Mouse (Mus musculus) E14TG2a.4 (cell line): ENCODE measurements around the gene Gm20388.

Experiments used
- H3K27me3 ChIP-seq: 2 replicates; pipeline ENCODE4 v1.6.1; 2014; ENCODE audit warnings: low read length, control low read depth; ENCODE audit not compliant: insufficient read depth
- H3K36me3 ChIP-seq: 2 replicates; pipeline ENCODE4 v1.6.1; 2014; ENCODE audit warnings: low read length, control low read depth; ENCODE audit not compliant: insufficient read depth
- H3K4me1 ChIP-seq: replicated peaks from 2 replicates; pipeline ENCODE4 v1.6.1; 2014; ENCODE audit warnings: low read depth, low read length, control low read depth
- H3K4me3 ChIP-seq: replicated peaks from 2 replicates; pipeline ENCODE4 v1.5.1; 2014; ENCODE audit warnings: mild to moderate bottlenecking, low read length
- H3K9me3 ChIP-seq: 2 replicates; pipeline ENCODE4 v1.6.1; 2014; ENCODE audit warnings: low read length, control low read depth
- CTCF ChIP-seq: conservative IDR thresholded peaks from 2 replicates; pipeline ENCODE4 v1.5.1; 2014; ENCODE audit warnings: low read length
- NANOG ChIP-seq: IDR thresholded peaks from 2 replicates; pipeline ENCODE4 v1.6.1; 2014; ENCODE audit warnings: borderline replicate concordance, low read length, mixed read lengths
- POU5F1 ChIP-seq: IDR thresholded peaks from 2 replicates; pipeline ENCODE4 v1.6.1; 2014; ENCODE audit warnings: low read length, borderline replicate concordance

The Gm20388 gene

GRCm38 (mm10) chr8:120755306-120756297 lies 845.0 kb downstream of the Gm20388 start:
- H3K4me3 ChIP-seq, result no peak overlapping the region
- H3K4me1 ChIP-seq, result peaks cover 44% of the 10 kb centered on the region
- TF ChIP-seq CTCF, result no peak
- TF ChIP-seq POU5F1, result no peak
- no peak for TF ChIP-seq NANOG
- H3K9me3 ChIP-seq, result peaks cover 8% of the 10 kb centered on the region
- peaks cover 81% of the 10 kb centered on the region for H3K27me3 ChIP-seq
- no peaks in the 10 kb centered on the region for H3K36me3 ChIP-seq

DNA sequence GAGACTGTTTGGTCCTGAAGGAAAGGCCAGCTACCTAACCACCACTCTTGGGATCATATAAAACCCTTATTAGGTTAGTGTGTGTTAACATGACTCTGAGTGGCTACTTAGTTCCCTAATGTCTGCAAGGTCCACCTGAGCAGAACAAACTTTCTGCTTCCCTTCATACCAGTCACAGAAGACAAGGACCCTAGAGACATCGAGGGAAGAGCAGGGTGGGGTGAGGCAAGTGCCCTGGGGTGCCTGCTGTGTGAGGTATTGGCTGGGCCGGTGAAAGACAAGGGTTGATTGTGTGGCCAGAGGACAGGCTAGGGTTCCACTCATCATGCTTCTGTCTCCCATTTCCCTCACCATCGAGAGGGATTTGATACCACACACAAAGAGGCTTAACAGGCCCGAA lies 847.4 kb downstream of the Gm20388 start:
- H3K27me3 ChIP-seq, result peaks cover 79% of the 10 kb centered on the region
- no peak for TF ChIP-seq NANOG
- no peak for TF ChIP-seq CTCF
- TF ChIP-seq POU5F1, result no peak
- H3K4me1 ChIP-seq, result peaks cover 32% of the 10 kb centered on the region
- H3K9me3 ChIP-seq, result peaks cover 8% of the 10 kb centered on the region
- H3K4me3 ChIP-seq, result no peak overlapping the region
- H3K36me3 ChIP-seq, result no peaks in the 10 kb centered on the region

DNA sequence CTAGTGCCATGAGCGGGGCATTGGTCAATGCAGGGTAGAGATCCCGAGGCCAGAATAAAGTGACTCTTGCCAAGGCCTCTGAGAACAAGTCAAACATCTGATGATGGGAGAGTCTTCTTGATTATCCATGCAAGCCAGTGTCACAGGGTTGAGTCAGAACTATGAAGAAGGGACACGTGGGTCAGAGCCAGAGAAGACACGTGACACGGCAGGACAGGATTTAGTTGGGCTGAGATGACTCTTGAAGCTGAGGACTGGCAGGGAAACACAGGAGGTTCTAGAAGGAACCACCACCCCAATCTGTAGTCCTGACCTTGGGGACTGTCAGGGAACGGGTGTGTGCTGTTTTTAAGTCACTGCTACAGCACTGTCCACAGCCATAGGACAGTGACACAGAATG lies 849.2 kb downstream of the Gm20388 start:
- peaks cover 14% of the 10 kb centered on the region for H3K4me1 ChIP-seq
- H3K36me3 ChIP-seq, result no peaks in the 10 kb centered on the region
- H3K4me3 ChIP-seq, result no peak overlapping the region

DNA sequence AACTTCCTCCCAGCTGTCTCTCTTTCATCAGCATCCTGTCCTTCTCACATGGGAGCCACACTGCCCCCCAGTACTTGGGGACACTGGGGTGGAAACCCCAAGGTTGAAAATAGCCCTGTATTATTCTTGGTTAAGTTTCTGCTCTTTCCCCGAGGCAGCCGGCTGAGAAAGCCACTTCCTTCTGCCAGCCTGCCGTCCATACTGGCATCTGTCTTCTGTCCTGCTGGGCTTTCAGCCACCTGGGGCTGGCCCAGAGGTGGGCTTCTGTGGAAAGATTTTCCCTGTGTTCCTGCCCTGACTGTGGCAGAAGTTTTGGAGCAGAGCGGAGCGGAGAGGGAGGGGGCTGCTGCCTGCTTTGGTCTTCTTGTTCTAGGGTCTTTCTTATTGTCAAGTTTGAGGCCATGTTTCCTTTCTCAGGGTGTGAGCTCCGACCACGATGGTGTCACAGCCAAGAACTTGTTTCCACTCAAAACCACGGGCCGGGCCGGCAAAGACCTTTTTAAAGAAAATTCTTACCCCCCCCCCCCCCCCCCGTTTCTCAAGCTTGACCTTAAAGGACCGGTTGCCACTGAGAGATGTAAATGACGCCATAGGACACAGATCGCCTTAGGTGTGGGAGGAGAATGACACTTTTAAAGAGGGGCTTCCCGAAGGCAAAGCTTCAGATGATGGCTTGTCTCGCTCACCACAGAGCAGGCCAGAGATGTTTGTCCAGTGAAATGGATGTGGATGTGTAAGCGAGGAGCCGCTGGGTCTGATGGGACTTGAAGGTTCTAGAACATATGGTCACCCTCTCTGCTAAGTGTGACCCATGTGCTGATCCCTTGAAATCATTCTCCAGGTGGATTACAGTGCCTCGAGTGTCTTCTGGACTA lies 849.9 kb downstream of the Gm20388 start:
- H3K9me3 ChIP-seq, result peaks cover 8% of the 10 kb centered on the region
- H3K4me1 ChIP-seq, result peaks cover 11% of the 10 kb centered on the region
- H3K4me3 ChIP-seq, result no peak overlapping the region
- TF ChIP-seq POU5F1 (no peak), CTCF (no peak), NANOG (no peak)
- H3K36me3 ChIP-seq, result no peaks in the 10 kb centered on the region
- H3K27me3 ChIP-seq, result peaks cover 56% of the 10 kb centered on the region

More for the DNA sequence above, 849.2 kb downstream of the Gm20388 start:
- Histone ChIP-seq H3K27me3 (peaks cover 60% of the 10 kb centered on the region), H3K9me3 (peaks cover 8% of the 10 kb centered on the region)
- no peak for TF ChIP-seq NANOG
- TF ChIP-seq CTCF, result no peak

GRCm38 (mm10) chr8:120763267-120763666 lies 852.6 kb downstream of the Gm20388 start:
- Histone ChIP-seq H3K9me3 (no peaks in the 10 kb centered on the region), H3K36me3 (no peaks in the 10 kb centered on the region), H3K4me1 (no peaks in the 10 kb centered on the region), H3K4me3 (no peak overlapping the region), H3K27me3 (peaks cover 50% of the 10 kb centered on the region)
- no peak for TF ChIP-seq POU5F1
- TF ChIP-seq CTCF, result no peak
- no peak for TF ChIP-seq NANOG

DNA sequence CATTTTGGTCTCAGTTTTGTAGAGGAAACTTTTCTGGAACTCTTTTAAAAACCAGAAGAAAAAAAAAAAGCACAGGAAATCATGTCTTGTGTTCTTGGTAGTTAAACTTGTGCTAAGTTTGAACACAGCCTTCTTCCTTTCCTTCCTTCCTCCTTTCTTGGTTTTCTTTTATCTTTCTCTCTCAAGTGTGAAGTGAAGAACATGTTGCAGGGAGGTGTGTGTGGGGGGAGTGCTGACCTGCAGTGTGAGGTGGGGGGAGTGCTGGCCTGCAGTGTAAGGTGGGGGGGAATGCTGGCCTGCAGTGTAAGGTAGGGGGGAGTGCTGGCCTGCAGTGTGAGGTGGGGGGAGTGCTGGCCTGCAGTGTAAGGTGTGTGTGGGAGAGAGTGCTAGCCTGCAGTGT lies 854.0 kb downstream of the Gm20388 start:
- H3K27me3 ChIP-seq, result peaks cover 52% of the 10 kb centered on the region
- no peaks in the 10 kb centered on the region for H3K4me1 ChIP-seq
- no peak overlapping the region for H3K4me3 ChIP-seq
- no peaks in the 10 kb centered on the region for H3K36me3 ChIP-seq
- no peaks in the 10 kb centered on the region for H3K9me3 ChIP-seq
- no peak for TF ChIP-seq POU5F1
- no peak for TF ChIP-seq NANOG
- no peak for TF ChIP-seq CTCF

- no peak for TF ChIP-seq POU5F1
- TF ChIP-seq CTCF, result no peak
- TF ChIP-seq NANOG, result no peak
- H3K27me3 ChIP-seq, result peaks cover 48% of the 10 kb centered on the region
Observed at GRCm38 (mm10) chr8:120766622-120767021, 856.0 kb downstream of the Gm20388 start.

More at GRCm38 (mm10) chr8:120766622-120767021, 856.0 kb downstream of the Gm20388 start:
- Histone ChIP-seq H3K9me3 (no peaks in the 10 kb centered on the region), H3K4me1 (no peaks in the 10 kb centered on the region), H3K4me3 (no peak overlapping the region), H3K36me3 (no peaks in the 10 kb centered on the region)
